Mouse (Mus musculus) lung, adult 2 months (tissue): ENCODE measurements around the gene Thada. TPM values are rescaled to one million over a fixed set of nuclear protein-coding genes. Genes with fewer than 3 reads are reported as not detected.

Experiments used
- DNase-seq: peaks from one replicate; pipeline ENCODE4 v3.0.0; 2022
- H3K4me1 ChIP-seq: fragments of 200-500 bp; 2 replicates; pipeline ENCODE4 v1.6.1; 2011; ENCODE audit warnings: low read length; ENCODE audit not compliant: control insufficient read depth, insufficient read depth
- H3K4me3 ChIP-seq: fragments of 200-500 bp; replicated peaks from 2 replicates; pipeline ENCODE3; 2011; ENCODE audit warnings: low read depth, mild to moderate bottlenecking, control low read depth, low read length; ENCODE audit errors: extremely low read depth
- CTCF ChIP-seq: fragments of 200-500 bp; IDR thresholded peaks from 2 replicates; pipeline ENCODE4 v1.5.1; 2011; ENCODE audit warnings: mild to moderate bottlenecking, low read length, control low read depth; ENCODE audit not compliant: insufficient read depth
- POLR2A ChIP-seq: fragments of 200-500 bp; IDR thresholded peaks from 2 replicates; pipeline ENCODE4 v1.6.1; 2011; ENCODE audit warnings: low read depth, mild to moderate bottlenecking, control low read depth, low read length, borderline replicate concordance; ENCODE audit errors: extremely low read depth
- WGBS: fragments of 180-500 bp; shearing (Covaris S2); methylation state at CpG from one replicate; pipeline ENCODE4 v1.1.7; 2018; 5-methylcytosine and 5-hydroxymethylcytosine counted together
- polyA plus RNA-seq: library from polyadenylated mRNA; depleted of rRNA; stranded (reverse); fragments of >200 nt; gene quantifications from 2 replicates; pipeline ENCODE4 v1.2.3, GENCODE M21; 2012

The Thada gene
- polyA plus RNA-seq, 1 experiment, result 12.8 TPM

GRCm38 (mm10) chr17:84420276-84420639, 45.7 kb downstream of the Thada start:
- TF ChIP-seq CTCF (no peak), POLR2A (no peak)
- Histone ChIP-seq H3K4me1 (no peaks in the 10 kb centered on the region), H3K4me3 (no peak overlapping the region)
- no peak for DNase-seq
- WGBS, result 72% methylated on average over 3 of the region's 3 CpGs

- TF ChIP-seq POLR2A (no peak), CTCF (no peak)
- no peak overlapping the region for H3K4me3 ChIP-seq
- 59% methylated on average over 11 of the region's 11 CpGs for WGBS
- DNase-seq, result no peak
- H3K4me1 ChIP-seq, result no peaks in the 10 kb centered on the region
Observed at GRCm38 (mm10) chr17:84419326-84420275, 46.4 kb downstream of the Thada start.

GRCm38 (mm10) chr17:84415936-84416335, 50.1 kb downstream of the Thada start:
- TF ChIP-seq POLR2A, result no peak
- TF ChIP-seq CTCF, result no peak
- Histone ChIP-seq H3K4me1 (no peaks in the 10 kb centered on the region), H3K4me3 (no peak overlapping the region)
- DNase-seq, result no peak
- WGBS, result 86% methylated on average over 3 of the region's 3 CpGs

- no peak for DNase-seq
- TF ChIP-seq CTCF, result no peak
- TF ChIP-seq POLR2A, result no peak
- no peaks in the 10 kb centered on the region; the same call in 1 of the 2 replicates for H3K4me1 ChIP-seq
- 67% methylated on average over 1 of the region's 1 CpGs for WGBS
- no peak overlapping the region for H3K4me3 ChIP-seq
Observed at GRCm38 (mm10) chr17:84408731-84409130, 57.3 kb downstream of the Thada start.

- no peak for DNase-seq
Observed at GRCm38 (mm10) chr17:84405616-84406015, 60.4 kb downstream of the Thada start.

GRCm38 (mm10) chr17:84401796-84402195, 64.2 kb downstream of the Thada start:
- no peak for DNase-seq

More at GRCm38 (mm10) chr17:84405616-84406015, 60.4 kb downstream of the Thada start:
- no peak overlapping the region for H3K4me3 ChIP-seq
- no peaks in the 10 kb centered on the region; the same call in 1 of the 2 replicates for H3K4me1 ChIP-seq
- TF ChIP-seq CTCF, result no peak
- TF ChIP-seq POLR2A, result no peak
- WGBS, result 65% methylated on average over 6 of the region's 6 CpGs

GRCm38 (mm10) chr17:84399431-84399830, 66.6 kb downstream of the Thada start:
- H3K4me1 ChIP-seq, result no peaks in the 10 kb centered on the region; the same call in 1 of the 2 replicates
- WGBS, result 85% methylated on average over 6 of the region's 6 CpGs

More at GRCm38 (mm10) chr17:84401796-84402195, 64.2 kb downstream of the Thada start:
- WGBS, result 63% methylated on average over 5 of the region's 5 CpGs
- TF ChIP-seq CTCF (no peak), POLR2A (no peak)
- no peaks in the 10 kb centered on the region; the same call in 1 of the 2 replicates for H3K4me1 ChIP-seq
- H3K4me3 ChIP-seq, result no peak overlapping the region

GRCm38 (mm10) chr17:84390026-84390425, 76.0 kb downstream of the Thada start:
- no peak for DNase-seq
- no peak for TF ChIP-seq POLR2A
- TF ChIP-seq CTCF, result no peak
- peaks cover 3% of the 10 kb centered on the region; the same call in 1 of the 2 replicates for H3K4me1 ChIP-seq
- H3K4me3 ChIP-seq, result no peak overlapping the region
- WGBS, result 76% methylated on average over 2 of the region's 2 CpGs

More at GRCm38 (mm10) chr17:84399431-84399830, 66.6 kb downstream of the Thada start:
- H3K4me3 ChIP-seq, result no peak overlapping the region
- DNase-seq, result no peak
- TF ChIP-seq POLR2A (no peak), CTCF (no peak)

- TF ChIP-seq POLR2A, result no peak
- no peak for TF ChIP-seq CTCF
- Histone ChIP-seq H3K4me1 (peaks cover 3% of the 10 kb centered on the region; the same call in 1 of the 2 replicates), H3K4me3 (no peak overlapping the region)
- WGBS, result 85% methylated on average over 4 of the region's 4 CpGs
- DNase-seq, result no peak
Observed at GRCm38 (mm10) chr17:84386176-84386575, 79.8 kb downstream of the Thada start.
